Mouse (Mus musculus): ENCODE data around the gene Ppwd1. TPM values are rescaled to one million over a fixed set of nuclear protein-coding genes. Genes with fewer than 3 reads are reported as not detected.
"Not testable (repeated sequence)": the region's sequence is repeated elsewhere in the genome, so short reads cannot be mapped to it uniquely, and the experiment has no call there.

Gene Ppwd1
- 12.2 and 16.4 TPM in 2 replicates for polyA plus RNA-seq (2011; ENCODE audit: insufficient read depth, insufficient read length, low replicate concordance, missing spikeins)

GRCm38 (mm10) chr13:104228384-104229066 lies at the start of gene Ppwd1, which contains the start of gene Cenpk:
Gene Ppwd1 (minus strand): TSS chr13:104228843.
Gene Cenpk (plus strand): TSS chr13:104228611.
- Histone ChIP-seq H3K4me3 (replicated peaks; ENCODE audit: control insufficient read depth, low read depth, low read length) (peak within 1 kb of the TSS; percentile 89), H3K27ac (ENCODE audit: control insufficient read depth, insufficient read depth, low read depth, low read length, poor library complexity) (peak within 1 kb of the TSS; percentile 95), H3K4me1 (ENCODE audit: control insufficient read depth, insufficient read depth, low read length) (no peaks in the 10 kb centered on the region)
- WGBS = under 1% methylated on average over 55 of the region's 55 CpGs
- TF ChIP-seq CTCF (IDR thresholded peaks at IDR 0.05; ENCODE audit: control insufficient read depth, insufficient read depth, low read length) (no peak), POLR2A (IDR thresholded peaks at IDR 0.05; ENCODE audit: borderline replicate concordance, control insufficient read depth, low read depth, low read length) (peak; percentile 91; the same call in 1 of the 2 replicates)

DNA sequence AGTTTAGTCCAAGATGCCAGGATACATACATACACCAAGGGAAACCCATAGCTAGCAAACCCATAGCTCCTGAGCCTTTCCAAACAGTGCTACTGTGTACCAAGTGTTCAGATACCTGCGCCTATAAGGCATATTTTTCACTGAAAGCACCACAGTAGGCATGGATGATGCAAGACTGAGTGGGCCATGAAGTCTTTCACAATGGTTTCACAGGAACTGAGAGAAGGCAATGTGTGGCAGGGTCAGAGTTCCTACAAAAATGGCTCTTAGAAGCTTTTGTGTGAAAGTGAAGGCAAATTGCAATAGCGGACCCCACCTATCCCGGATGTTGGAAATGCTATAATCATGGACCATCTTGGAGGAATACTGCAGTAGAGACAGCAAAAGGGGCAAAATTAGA lies 30.4 kb upstream of the Ppwd1 start:
- no peaks in the 10 kb centered on the region for H3K4me1 ChIP-seq (ENCODE audit: control insufficient read depth, insufficient read depth, low read length)
- no peak overlapping the region for H3K27ac ChIP-seq (ENCODE audit: control insufficient read depth, insufficient read depth, low read depth, low read length, poor library complexity)
- TF ChIP-seq POLR2A (IDR thresholded peaks at IDR 0.05; ENCODE audit: borderline replicate concordance, control insufficient read depth, low read depth, low read length) = no peak
- no peak for TF ChIP-seq CTCF (IDR thresholded peaks at IDR 0.05; ENCODE audit: control insufficient read depth, insufficient read depth, low read length)
- H3K4me3 ChIP-seq (replicated peaks; ENCODE audit: control insufficient read depth, low read depth, low read length) = no peak overlapping the region
- 60% methylated on average over 3 of the region's 3 CpGs for WGBS

GRCm38 (mm10) chr13:104229181-104229580 lies 538 bp upstream of the Ppwd1 start:
- no peak for TF ChIP-seq POLR2A (IDR thresholded peaks at IDR 0.05; ENCODE audit: borderline replicate concordance, control insufficient read depth, low read depth, low read length)
- TF ChIP-seq CTCF (IDR thresholded peaks at IDR 0.05; ENCODE audit: control insufficient read depth, insufficient read depth, low read length) = no peak
- H3K4me1 ChIP-seq (ENCODE audit: control insufficient read depth, insufficient read depth, low read length) = no peaks in the 10 kb centered on the region
- peak overlapping the region; percentile 95 for H3K27ac ChIP-seq (ENCODE audit: control insufficient read depth, insufficient read depth, low read depth, low read length, poor library complexity)
- 2% methylated on average over 15 of the region's 15 CpGs for WGBS
- H3K4me3 ChIP-seq (replicated peaks; ENCODE audit: control insufficient read depth, low read depth, low read length) = peak overlapping the region; percentile 89

GRCm38 (mm10) chr13:104227478-104227877 lies 1.2 kb downstream of the Ppwd1 start:
- TF ChIP-seq CTCF (IDR thresholded peaks at IDR 0.05; ENCODE audit: control insufficient read depth, insufficient read depth, low read length) (no peak), POLR2A (IDR thresholded peaks at IDR 0.05; ENCODE audit: borderline replicate concordance, control insufficient read depth, low read depth, low read length) (no peak)
- Histone ChIP-seq H3K27ac (ENCODE audit: control insufficient read depth, insufficient read depth, low read depth, low read length, poor library complexity) (no peak overlapping the region), H3K4me1 (ENCODE audit: control insufficient read depth, insufficient read depth, low read length) (no peaks in the 10 kb centered on the region), H3K4me3 (replicated peaks; ENCODE audit: control insufficient read depth, low read depth, low read length) (peak overlapping the region; percentile 5)
- WGBS = 12% methylated on average over 3 of the region's 3 CpGs

- Histone ChIP-seq H3K4me1 (ENCODE audit: control insufficient read depth, insufficient read depth, low read length) (no peaks in the 10 kb centered on the region), H3K4me3 (replicated peaks; ENCODE audit: control insufficient read depth, low read depth, low read length) (no peak overlapping the region), H3K27ac (ENCODE audit: control insufficient read depth, insufficient read depth, low read depth, low read length, poor library complexity) (no peak overlapping the region)
- WGBS = 46% methylated on average over 1 of the region's 1 CpGs
- no peak for TF ChIP-seq POLR2A (IDR thresholded peaks at IDR 0.05; ENCODE audit: borderline replicate concordance, control insufficient read depth, low read depth, low read length)
- no peak for TF ChIP-seq CTCF (IDR thresholded peaks at IDR 0.05; ENCODE audit: control insufficient read depth, insufficient read depth, low read length)
Measured at GRCm38 (mm10) chr13:104204313-104204712, 24.3 kb downstream of the Ppwd1 start.

DNA sequence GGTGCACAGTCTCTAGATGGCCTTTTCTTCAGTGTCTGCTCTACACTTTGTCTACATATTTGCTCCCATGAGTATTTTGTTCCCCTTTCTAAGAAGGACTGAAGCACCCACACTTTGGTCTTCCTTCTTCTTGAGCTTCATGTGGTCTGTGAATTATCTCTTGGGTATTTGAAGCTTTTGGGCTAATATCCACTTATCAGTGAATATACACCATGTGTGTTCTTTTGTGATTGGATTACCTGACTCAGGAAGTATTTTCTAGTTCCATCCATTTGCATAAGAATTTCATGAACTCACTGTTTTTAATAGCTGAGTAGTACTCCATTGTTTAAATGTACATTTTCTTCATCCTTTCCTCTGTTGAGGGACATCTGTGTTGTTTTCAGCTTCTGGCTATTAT lies 32.8 kb downstream of the Ppwd1 start:
- not testable (repeated sequence) for H3K27ac ChIP-seq (ENCODE audit: control insufficient read depth, insufficient read depth, low read depth, low read length, poor library complexity); H3K4me1 ChIP-seq (ENCODE audit: control insufficient read depth, insufficient read depth, low read length)

DNA sequence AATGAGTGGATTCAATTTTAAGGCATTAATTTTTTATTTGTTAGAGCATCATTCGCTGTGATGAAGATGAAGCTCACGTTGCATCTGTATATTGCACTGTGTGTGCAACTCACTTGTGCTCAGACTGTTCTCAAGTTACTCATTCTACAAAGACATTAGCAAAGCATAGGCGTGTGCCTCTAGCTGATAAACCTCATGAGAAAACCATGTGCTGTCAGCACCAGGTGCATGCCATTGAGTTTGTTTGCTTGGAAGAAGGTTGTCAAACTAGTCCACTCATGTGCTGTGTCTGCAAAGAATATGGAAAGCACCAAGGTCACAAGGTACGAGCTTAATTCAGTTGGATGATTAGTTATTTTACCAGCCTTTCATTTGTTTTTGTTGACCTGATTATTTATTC lies 41.3 kb downstream of the Ppwd1 start:
- no peak for TF ChIP-seq CTCF (IDR thresholded peaks at IDR 0.05; ENCODE audit: control insufficient read depth, insufficient read depth, low read length)
- TF ChIP-seq POLR2A (IDR thresholded peaks at IDR 0.05; ENCODE audit: borderline replicate concordance, control insufficient read depth, low read depth, low read length) = no peak
- WGBS = 86% methylated on average over 4 of the region's 4 CpGs

More for the DNA sequence above, 32.8 kb downstream of the Ppwd1 start:
- H3K4me3 ChIP-seq (replicated peaks; ENCODE audit: control insufficient read depth, low read depth, low read length) = not testable (repeated sequence)

DNA sequence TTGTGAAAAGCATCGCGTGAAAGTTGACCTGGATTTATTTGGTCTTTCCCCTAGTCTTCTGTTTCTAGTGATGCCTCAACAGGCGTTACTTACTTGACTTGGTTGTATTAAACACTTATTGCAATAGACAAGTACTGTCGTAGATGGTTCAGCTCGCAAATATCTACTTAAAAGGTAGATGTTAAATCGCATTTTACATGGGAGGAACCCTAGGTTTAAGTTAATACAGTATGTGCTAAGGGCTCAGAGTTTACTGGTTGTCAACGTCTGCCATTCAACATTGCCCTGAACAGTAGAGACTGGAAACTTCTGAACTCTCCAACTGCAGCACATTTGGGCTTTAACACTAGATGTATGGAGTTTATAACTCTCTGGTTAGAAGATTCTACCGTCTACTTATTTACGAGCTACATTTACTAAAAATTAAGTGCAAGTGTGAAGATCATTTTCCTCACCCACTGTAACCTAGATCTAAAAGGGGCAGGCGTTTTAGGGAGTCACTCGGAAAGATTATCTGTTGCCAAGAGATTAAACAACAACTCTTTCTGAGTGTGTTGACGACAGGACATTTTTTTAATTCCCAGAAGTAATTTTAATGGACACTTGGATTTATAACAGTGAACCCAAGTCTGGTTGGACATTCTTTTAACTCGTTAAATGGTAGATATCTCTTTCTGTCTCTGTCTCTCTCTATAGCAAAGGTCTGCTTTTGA lies 49.3 kb downstream of the Ppwd1 start:
- WGBS = 14% methylated on average over 13 of the region's 13 CpGs
- Histone ChIP-seq H3K4me1 (ENCODE audit: control insufficient read depth, insufficient read depth, low read length) (no peaks in the 10 kb centered on the region; the same call in 1 of the 2 replicates), H3K27ac (ENCODE audit: control insufficient read depth, insufficient read depth, low read depth, low read length, poor library complexity) (peak overlapping the region; percentile 89), H3K4me3 (replicated peaks; ENCODE audit: control insufficient read depth, low read depth, low read length) (peak overlapping the region; percentile 96)
- TF ChIP-seq CTCF (IDR thresholded peaks at IDR 0.05; ENCODE audit: control insufficient read depth, insufficient read depth, low read length) (no peak), POLR2A (IDR thresholded peaks at IDR 0.05; ENCODE audit: borderline replicate concordance, control insufficient read depth, low read depth, low read length) (no peak)

More for the DNA sequence above, 41.3 kb downstream of the Ppwd1 start:
- no peak overlapping the region for H3K27ac ChIP-seq (ENCODE audit: control insufficient read depth, insufficient read depth, low read depth, low read length, poor library complexity)
- no peak overlapping the region for H3K4me3 ChIP-seq (replicated peaks; ENCODE audit: control insufficient read depth, low read depth, low read length)
- H3K4me1 ChIP-seq (ENCODE audit: control insufficient read depth, insufficient read depth, low read length) = no peaks in the 10 kb centered on the region

Measured in bone marrow, adult 2 months (tissue).